Mouse (Mus musculus) neural tube, embryonic 13.5 days (tissue): ENCODE results near the gene Dnpep. TPM values are rescaled to one million over a fixed set of nuclear protein-coding genes. Genes with fewer than 3 reads are reported as not detected.

Experiments
- ATAC-seq: fragments of 200-750 bp; cut with Nextera tagmentation; 2 replicates; pipeline ENCODE4 v1.8.0; 2017; ENCODE audit warnings: low read depth, mild to moderate bottlenecking, moderate TSS enrichment, moderate library complexity
- H3K27ac ChIP-seq: fragments of 300-500 bp; sonication (generic); replicated peaks from 2 replicates; pipeline ENCODE4 v1.5.1; 2015; ENCODE audit warnings: moderate library complexity, mild to moderate bottlenecking, inconsistent platforms
- H3K27me3 ChIP-seq: fragments of 300-500 bp; sonication (generic); 2 replicates; pipeline ENCODE4 v1.6.1; 2015; ENCODE audit warnings: mild to moderate bottlenecking, inconsistent platforms
- H3K36me3 ChIP-seq: fragments of 300-500 bp; sonication (generic); 2 replicates; pipeline ENCODE4 v1.6.1; 2015; ENCODE audit warnings: mild to moderate bottlenecking, inconsistent platforms
- H3K4me1 ChIP-seq: fragments of 300-500 bp; sonication (generic); replicated peaks from 2 replicates; pipeline ENCODE4 v1.6.1; 2015; ENCODE audit warnings: inconsistent platforms
- H3K4me2 ChIP-seq: fragments of 300-500 bp; sonication (generic); 2 replicates; pipeline ENCODE4 v1.6.1; 2015; ENCODE audit warnings: inconsistent platforms, mild to moderate bottlenecking, moderate library complexity
- H3K4me3 ChIP-seq: fragments of 300-500 bp; sonication (generic); 2 replicates; pipeline ENCODE4 v1.5.1; 2015; ENCODE audit warnings: mild to moderate bottlenecking, inconsistent platforms
- H3K9ac ChIP-seq: fragments of 300-500 bp; sonication (generic); 2 replicates; pipeline ENCODE4 v1.6.1; 2015; ENCODE audit warnings: moderate library complexity, mild to moderate bottlenecking, inconsistent platforms
- H3K9me3 ChIP-seq: fragments of 300-500 bp; sonication (generic); 2 replicates; pipeline ENCODE4 v1.6.1; 2016; ENCODE audit warnings: inconsistent platforms
- WGBS: fragments of 180-500 bp; shearing (Covaris S2); methylation state at CpG from one replicate; pipeline ENCODE4 v1.1.7; 2015; 5-methylcytosine and 5-hydroxymethylcytosine counted together
- polyA plus RNA-seq: library from polyadenylated mRNA; unstranded; fragments of >200 nt; fragmentation: Nextera tagmentation; extraction: Ambion mirVana; gene quantifications from 2 replicates; pipeline ENCODE4 v1.2.1, GENCODE M21; 2015

Gene Dnpep
- 187 and 190 TPM in 2 replicates for polyA plus RNA-seq

DNA sequence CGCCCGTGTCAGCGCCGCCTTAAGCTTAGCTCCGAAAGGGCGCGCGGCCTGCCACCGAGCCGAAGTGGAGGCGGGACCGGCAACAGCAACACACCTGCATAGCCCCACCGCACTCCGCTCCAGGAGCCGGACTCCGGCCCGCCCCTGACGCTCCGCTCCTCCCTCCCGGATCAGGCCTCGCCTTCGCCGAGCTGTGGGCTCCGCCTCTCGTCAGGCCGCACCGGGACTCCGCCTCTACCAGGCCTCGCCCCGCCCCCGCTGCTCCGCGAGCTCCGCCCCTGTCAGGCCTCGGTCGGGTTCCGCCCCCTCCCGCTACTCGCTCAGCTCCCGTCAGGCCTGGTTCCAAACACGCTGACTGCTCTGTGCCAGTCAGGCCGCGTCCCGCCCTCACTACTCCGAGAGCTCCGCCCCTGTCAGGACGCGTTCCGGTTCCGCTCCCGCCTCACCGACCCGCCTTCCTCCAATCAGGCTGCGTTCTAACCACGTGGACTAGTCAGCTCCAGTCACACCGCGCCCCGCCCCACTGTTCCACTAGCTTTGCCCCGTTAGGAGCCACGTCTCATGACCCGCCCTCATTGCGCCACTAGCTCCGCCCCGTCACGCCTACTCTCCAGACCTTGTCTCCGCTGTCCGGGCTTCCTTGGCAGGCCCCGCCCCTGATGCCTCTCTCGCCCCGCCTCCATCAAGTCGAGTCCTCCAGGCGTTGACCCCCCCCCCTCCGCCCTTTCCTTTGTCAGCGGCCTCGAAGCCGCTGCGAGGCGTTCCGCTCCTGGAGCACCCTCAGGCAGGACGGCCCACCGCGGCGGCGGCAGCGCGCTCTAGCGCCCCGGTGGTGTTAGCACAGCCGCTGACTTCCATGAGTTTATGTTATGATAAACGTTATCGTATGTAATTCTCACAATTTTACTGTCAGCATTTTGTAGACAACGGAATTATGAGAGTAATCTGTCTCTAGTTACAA is at the start of gene Dnpep:
Gene Dnpep, minus strand, starts transcription at position 750 of the 961 bp plus-strand sequence.
- Histone ChIP-seq H3K9me3 (no peaks in the 10 kb centered on the region), H3K36me3 (peaks cover 32% of the 10 kb centered on the region), H3K4me2 (peak within 1 kb of the TSS; percentile 72), H3K4me3 (peak within 1 kb of the TSS; percentile 60), H3K27ac (peak within 1 kb of the TSS; percentile 90), H3K9ac (peak within 1 kb of the TSS; percentile 74), H3K4me1 (peaks cover 11% of the 10 kb centered on the region), H3K27me3 (no peaks in the 10 kb centered on the region)
- peak; percentile 98 for ATAC-seq
- under 1% methylated on average over 91 of the region's 92 CpGs for WGBS

DNA sequence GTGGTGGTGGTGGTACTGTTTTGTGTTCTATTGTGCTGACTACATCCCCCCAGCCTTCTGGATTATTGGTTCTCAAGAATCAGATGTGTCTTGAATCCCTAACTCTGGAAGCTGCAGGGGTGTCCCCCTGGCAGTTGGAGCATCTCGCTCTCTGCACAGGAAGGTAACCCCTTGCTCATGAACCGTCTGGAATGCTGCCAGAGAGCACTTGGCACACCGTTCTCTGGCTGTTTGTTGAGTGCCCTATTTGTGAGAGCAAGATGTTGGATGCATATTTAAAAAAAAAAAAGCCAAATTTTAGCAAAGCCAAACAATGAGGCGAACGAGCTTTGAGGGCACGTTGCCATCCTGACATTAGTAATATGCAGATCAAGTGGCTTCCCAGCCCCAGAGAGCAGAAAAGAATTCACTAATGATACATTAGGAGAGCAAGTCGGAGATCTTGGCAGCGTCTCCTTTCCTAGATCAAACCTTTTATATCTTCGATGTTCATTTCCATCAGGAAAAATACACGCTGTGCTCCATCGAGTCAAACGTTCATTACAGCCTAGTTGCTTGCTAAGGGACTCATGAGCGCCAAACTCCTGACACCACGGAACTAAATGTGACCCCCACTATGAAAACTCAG is 47.8 kb upstream of the Dnpep start:
- H3K4me3 ChIP-seq, result no peak overlapping the region
- no peak overlapping the region for H3K4me2 ChIP-seq
- peaks cover 19% of the 10 kb centered on the region for H3K4me1 ChIP-seq
- H3K9me3 ChIP-seq, result no peaks in the 10 kb centered on the region
- WGBS, result 69% methylated on average over 14 of the region's 14 CpGs
- H3K36me3 ChIP-seq, result no peaks in the 10 kb centered on the region
- peaks cover 49% of the 10 kb centered on the region for H3K27me3 ChIP-seq
- no peak for ATAC-seq
- no peak overlapping the region for H3K27ac ChIP-seq
- no peak overlapping the region for H3K9ac ChIP-seq

DNA sequence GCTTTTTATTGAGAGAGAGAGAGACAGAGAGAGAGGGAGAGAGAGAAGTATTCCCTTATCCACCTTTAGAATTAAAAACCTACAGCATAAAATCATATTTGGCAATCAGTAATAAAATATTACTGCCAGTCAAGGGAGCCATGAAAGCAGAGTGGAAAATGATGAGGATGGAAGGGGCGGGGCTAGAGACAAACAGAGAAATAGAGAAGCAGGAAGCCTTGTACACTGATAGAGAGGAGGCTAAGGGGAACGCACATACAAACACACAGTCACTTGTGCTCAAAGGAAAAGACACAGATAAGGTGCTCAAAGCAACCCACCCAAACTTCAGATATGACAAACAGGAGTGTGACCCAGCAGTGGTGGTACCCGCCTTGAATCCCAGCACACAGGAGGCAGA is 46.1 kb upstream of the Dnpep start:
- H3K27ac ChIP-seq, result no peak overlapping the region
- H3K9ac ChIP-seq, result no peak overlapping the region
- H3K36me3 ChIP-seq, result no peaks in the 10 kb centered on the region
- H3K4me2 ChIP-seq, result no peak overlapping the region
- no peaks in the 10 kb centered on the region for H3K9me3 ChIP-seq
- H3K4me3 ChIP-seq, result no peak overlapping the region
- H3K4me1 ChIP-seq, result peaks cover 17% of the 10 kb centered on the region
- no peak for ATAC-seq
- WGBS, result 83% methylated on average over 3 of the region's 3 CpGs
- peaks cover 54% of the 10 kb centered on the region for H3K27me3 ChIP-seq

DNA sequence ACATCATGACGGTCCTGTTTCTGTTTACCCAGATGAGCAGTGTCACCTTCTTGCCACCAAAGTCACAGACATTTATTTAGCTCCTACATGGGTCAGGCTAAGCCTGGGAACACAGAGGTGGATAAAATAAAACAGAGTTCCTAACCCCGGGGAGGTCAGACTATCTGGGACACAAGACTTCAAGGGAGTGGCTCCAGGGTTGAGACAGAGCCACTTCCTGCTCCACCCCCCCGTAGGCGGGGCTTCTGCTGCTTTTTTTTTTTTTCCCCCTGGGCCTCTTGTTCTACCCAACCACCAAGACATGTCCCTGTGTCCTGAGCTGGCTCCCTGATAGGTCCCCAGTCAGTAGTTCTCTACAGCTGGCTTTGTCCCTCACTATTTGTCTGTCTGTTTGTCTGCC is 44.0 kb upstream of the Dnpep start:
- WGBS, result 43% methylated on average over 4 of the region's 4 CpGs
- no peaks in the 10 kb centered on the region for H3K9me3 ChIP-seq
- no peak overlapping the region for H3K9ac ChIP-seq
- H3K4me3 ChIP-seq, result no peak overlapping the region
- peaks cover 17% of the 10 kb centered on the region for H3K4me1 ChIP-seq
- no peak for ATAC-seq
- H3K36me3 ChIP-seq, result no peaks in the 10 kb centered on the region
- peaks cover 68% of the 10 kb centered on the region for H3K27me3 ChIP-seq
- H3K27ac ChIP-seq, result no peak overlapping the region
- H3K4me2 ChIP-seq, result no peak overlapping the region

DNA sequence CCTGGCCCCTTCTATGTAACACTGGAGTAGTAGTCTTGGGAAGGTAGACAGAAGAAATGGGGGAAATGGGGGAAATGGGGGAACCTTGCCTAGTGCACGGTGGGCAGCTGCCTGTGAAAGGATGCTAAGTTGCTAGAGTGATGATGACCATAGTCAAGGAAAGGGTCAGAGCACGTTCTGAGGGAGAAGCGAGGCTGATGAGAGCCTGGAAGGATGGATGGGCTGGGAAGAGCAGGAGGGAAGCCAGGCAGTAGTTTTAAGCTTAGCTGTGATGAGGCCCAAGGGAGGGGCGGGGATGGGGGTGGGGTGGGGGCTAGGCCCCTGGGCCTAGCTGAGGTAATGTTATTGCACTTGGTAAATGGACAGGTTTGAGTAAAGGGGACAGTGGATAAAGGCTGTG is 43.3 kb upstream of the Dnpep start:
- Histone ChIP-seq H3K9me3 (no peaks in the 10 kb centered on the region), H3K4me2 (no peak overlapping the region; the same call in 1 of the 2 replicates), H3K36me3 (no peaks in the 10 kb centered on the region), H3K27me3 (peaks cover 68% of the 10 kb centered on the region), H3K27ac (no peak overlapping the region), H3K4me3 (peak overlapping the region; percentile 30; the same call in 1 of the 2 replicates), H3K9ac (no peak overlapping the region), H3K4me1 (peaks cover 17% of the 10 kb centered on the region)
- 43% methylated on average over 4 of the region's 4 CpGs for WGBS
- no peak for ATAC-seq

DNA sequence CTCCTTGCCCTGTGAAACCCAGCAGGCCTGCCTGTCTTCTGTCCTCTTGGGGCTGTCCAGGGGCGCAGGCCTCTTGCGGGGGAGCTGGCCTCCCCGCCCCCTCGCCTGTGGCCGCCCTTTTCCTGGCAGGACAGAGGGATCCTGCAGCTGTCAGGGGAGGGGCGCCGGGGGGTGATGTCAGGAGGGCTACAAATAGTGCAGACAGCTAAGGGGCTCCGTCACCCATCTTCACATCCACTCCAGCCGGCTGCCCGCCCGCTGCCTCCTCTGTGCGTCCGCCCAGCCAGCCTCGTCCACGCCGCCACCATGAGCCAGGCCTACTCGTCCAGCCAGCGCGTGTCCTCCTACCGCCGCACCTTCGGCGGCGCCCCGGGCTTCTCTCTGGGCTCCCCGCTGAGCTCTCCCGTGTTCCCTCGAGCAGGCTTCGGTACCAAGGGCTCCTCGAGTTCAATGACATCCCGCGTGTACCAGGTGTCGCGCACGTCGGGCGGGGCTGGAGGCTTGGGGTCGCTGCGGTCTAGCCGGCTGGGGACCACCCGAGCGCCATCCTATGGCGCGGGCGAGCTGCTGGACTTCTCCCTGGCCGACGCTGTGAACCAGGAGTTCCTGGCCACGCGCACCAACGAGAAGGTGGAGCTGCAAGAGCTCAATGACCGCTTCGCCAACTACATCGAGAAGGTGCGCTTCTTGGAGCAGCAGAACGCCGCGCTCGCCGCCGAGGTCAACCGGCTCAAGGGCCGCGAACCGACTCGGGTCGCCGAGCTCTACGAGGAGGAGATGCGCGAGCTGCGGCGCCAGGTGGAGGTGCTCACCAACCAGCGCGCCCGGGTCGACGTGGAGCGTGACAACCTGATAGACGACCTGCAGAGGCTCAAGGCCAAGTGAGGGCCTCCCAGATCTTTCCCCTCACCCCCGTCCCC is 42.6 kb upstream of the Dnpep start, which contains the start of gene Des:
Gene Des, plus strand, starts transcription at position 218 of the 920 bp plus-strand sequence.
- Histone ChIP-seq H3K27ac (no peak within 1 kb of the TSS), H3K27me3 (peaks cover 68% of the 10 kb centered on the region), H3K9me3 (no peaks in the 10 kb centered on the region), H3K4me3 (peak within 1 kb of the TSS; percentile 30), H3K4me1 (peaks cover 12% of the 10 kb centered on the region), H3K36me3 (no peaks in the 10 kb centered on the region), H3K9ac (peak within 1 kb of the TSS; percentile 53; the same call in 1 of the 2 replicates), H3K4me2 (peak within 1 kb of the TSS; percentile 53)
- ATAC-seq, result peak; percentile 25
- WGBS, result 2% methylated on average over 80 of the region's 80 CpGs

DNA sequence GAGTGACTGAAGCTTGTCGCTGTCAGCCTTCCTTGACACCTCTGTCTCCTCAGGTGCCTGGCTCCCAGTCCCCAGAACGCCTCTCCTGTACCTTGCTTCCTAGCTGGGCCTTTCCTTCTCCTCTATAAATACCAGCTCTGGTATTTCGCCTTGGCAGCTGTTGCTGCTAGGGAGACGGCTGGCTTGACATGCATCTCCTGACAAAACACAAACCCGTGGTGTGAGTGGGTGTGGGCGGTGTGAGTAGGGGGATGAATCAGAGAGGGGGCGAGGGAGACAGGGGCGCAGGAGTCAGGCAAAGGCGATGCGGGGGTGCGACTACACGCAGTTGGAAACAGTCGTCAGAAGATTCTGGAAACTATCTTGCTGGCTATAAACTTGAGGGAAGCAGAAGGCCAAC is 41.6 kb upstream of the Dnpep start:
- H3K27me3 ChIP-seq, result peaks cover 62% of the 10 kb centered on the region
- H3K4me1 ChIP-seq, result peaks cover 11% of the 10 kb centered on the region
- no peak overlapping the region for H3K27ac ChIP-seq
- H3K9me3 ChIP-seq, result no peaks in the 10 kb centered on the region
- H3K4me3 ChIP-seq, result no peak overlapping the region
- no peak overlapping the region for H3K9ac ChIP-seq
- no peak overlapping the region for H3K4me2 ChIP-seq
- no peak for ATAC-seq
- no peaks in the 10 kb centered on the region for H3K36me3 ChIP-seq
- 74% methylated on average over 13 of the region's 13 CpGs for WGBS

DNA sequence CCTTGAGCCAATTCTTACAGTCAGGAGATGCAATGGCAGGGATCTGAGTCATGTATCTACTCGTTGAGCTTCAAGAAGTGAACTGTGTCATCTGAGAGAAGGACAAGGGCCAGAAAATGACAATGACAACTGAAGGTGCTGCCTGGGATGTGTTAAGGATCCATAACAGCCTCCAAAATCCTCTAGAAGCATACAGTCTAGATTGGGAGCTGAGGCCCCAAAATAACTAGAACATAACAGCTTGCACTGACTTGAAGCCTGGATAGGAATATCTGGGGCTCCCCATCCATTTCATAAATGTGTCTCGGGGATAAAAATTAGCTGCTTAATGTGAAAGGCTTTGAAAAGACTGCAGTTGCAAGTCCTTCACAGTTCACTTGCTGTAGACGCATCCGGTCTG is 40.2 kb upstream of the Dnpep start:
- peaks cover 11% of the 10 kb centered on the region for H3K4me1 ChIP-seq
- H3K36me3 ChIP-seq, result no peaks in the 10 kb centered on the region
- ATAC-seq, result no peak
- no peak overlapping the region for H3K4me2 ChIP-seq
- H3K9me3 ChIP-seq, result no peaks in the 10 kb centered on the region
- H3K4me3 ChIP-seq, result no peak overlapping the region
- H3K27ac ChIP-seq, result no peak overlapping the region
- WGBS, result 89% methylated on average over 4 of the region's 4 CpGs
- H3K27me3 ChIP-seq, result peaks cover 56% of the 10 kb centered on the region
- no peak overlapping the region for H3K9ac ChIP-seq

DNA sequence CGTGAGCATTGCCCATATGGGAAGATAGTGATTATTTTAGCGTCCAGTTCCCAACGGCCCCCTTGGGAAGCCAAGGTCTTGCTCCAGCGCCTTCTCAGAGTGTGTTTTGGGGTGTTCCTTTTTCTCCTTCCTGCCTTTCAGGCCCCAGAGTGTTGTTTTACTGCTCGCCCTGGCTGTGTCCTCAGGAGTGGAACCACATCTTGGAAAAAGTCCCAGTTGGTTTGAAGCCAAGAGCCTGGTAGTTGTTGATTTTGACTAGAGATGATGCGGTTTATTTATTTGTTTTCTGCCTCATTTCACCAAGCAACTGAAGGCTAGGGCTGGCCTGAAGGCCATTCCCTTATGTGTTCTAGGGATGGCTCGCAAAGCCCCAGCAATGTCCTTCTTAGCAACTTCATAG is 39.5 kb upstream of the Dnpep start:
- ATAC-seq, result no peak
- Histone ChIP-seq H3K27me3 (peaks cover 48% of the 10 kb centered on the region), H3K27ac (no peak overlapping the region), H3K36me3 (no peaks in the 10 kb centered on the region), H3K9ac (no peak overlapping the region), H3K4me3 (no peak overlapping the region), H3K4me1 (peaks cover 11% of the 10 kb centered on the region), H3K9me3 (no peaks in the 10 kb centered on the region), H3K4me2 (no peak overlapping the region)
- WGBS, result 69% methylated on average over 7 of the region's 7 CpGs

DNA sequence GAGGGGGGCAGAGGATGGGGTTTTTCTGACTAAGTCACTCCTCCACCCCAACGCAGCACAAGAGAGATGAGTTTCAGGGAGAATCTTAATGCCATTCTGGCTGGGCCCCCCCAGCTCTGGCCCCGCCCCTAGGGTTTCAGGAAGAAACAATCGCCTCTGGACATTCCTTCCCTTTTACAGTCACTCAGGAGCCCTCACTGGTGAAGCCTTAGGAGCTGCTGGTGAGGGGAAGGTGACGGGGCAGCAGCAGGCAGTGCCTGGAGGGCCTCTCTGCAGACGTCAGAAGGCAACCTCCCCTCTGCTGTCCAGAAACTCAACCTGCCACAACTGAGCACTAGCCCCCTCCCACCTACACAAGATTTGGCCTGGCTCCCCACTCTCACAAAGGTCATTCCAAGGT is 31.5 kb upstream of the Dnpep start:
- H3K9ac ChIP-seq, result no peak overlapping the region
- ATAC-seq, result no peak
- WGBS, result 42% methylated on average over 5 of the region's 5 CpGs
- peaks cover 14% of the 10 kb centered on the region; the same call in 1 of the 2 replicates for H3K27me3 ChIP-seq
- H3K27ac ChIP-seq, result no peak overlapping the region
- peaks cover 17% of the 10 kb centered on the region for H3K4me1 ChIP-seq
- H3K4me2 ChIP-seq, result no peak overlapping the region
- H3K36me3 ChIP-seq, result no peaks in the 10 kb centered on the region
- H3K4me3 ChIP-seq, result no peak overlapping the region
- H3K9me3 ChIP-seq, result no peaks in the 10 kb centered on the region

DNA sequence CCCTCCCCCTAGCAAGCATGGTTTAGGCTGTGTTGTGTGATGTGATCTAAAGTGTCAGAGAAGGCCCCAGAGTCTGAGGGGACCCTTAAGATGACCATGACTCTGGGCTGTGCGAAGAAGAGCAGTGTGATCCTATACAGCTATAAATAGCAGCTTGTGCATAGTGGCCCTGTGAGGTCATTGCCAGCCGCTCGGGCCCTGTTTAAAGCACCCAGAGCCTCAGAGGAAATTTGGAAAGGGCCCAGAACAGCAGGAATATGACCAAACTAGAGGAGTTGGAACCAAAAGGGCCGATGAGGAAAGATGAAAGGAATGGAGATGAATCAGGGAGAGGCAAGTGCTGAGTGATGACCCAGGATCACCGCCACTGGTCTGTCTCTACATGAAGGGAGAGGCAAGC is 29.5 kb upstream of the Dnpep start:
- H3K4me3 ChIP-seq, result no peak overlapping the region
- no peak overlapping the region for H3K4me2 ChIP-seq
- no peaks in the 10 kb centered on the region for H3K9me3 ChIP-seq
- WGBS, result 81% methylated on average over 5 of the region's 5 CpGs
- ATAC-seq, result no peak
- H3K36me3 ChIP-seq, result no peaks in the 10 kb centered on the region
- peaks cover 20% of the 10 kb centered on the region for H3K4me1 ChIP-seq
- no peak overlapping the region for H3K27ac ChIP-seq
- peaks cover 14% of the 10 kb centered on the region for H3K27me3 ChIP-seq
- H3K9ac ChIP-seq, result no peak overlapping the region
